Mouse (Mus musculus): ENCODE results near the gene Psmf1. TPM values are rescaled to one million over a fixed set of nuclear protein-coding genes. Genes with fewer than 3 reads are reported as not detected.
A peak's percentile ranks its signal among the peaks of the same experiment; 100 is the strongest.

The Psmf1 gene
- polyA plus RNA-seq, 1 experiment from 2014 or later, result 39.0 TPM

- H3K4me3 ChIP-seq (replicated peaks), result no peak overlapping the region
- H3K36me3 ChIP-seq, result peaks cover 27% of the 10 kb centered on the region
- no peak for ATAC-seq (ENCODE audit: insufficient read depth, low FRiP score, low read depth)
- H3K9ac ChIP-seq, result no peak overlapping the region
- no peak overlapping the region for H3K27ac ChIP-seq
- H3K9me3 ChIP-seq, result no peaks in the 10 kb centered on the region
- H3K4me2 ChIP-seq, result no peak overlapping the region
- H3K27me3 ChIP-seq (replicated peaks), result no peaks in the 10 kb centered on the region
- WGBS, result 83% methylated on average over 2 of the region's 2 CpGs
- H3K4me1 ChIP-seq, result no peaks in the 10 kb centered on the region
Measured at GRCm38 (mm10) chr2:151724094-151724493, 19.9 kb downstream of the Psmf1 start.

DNA sequence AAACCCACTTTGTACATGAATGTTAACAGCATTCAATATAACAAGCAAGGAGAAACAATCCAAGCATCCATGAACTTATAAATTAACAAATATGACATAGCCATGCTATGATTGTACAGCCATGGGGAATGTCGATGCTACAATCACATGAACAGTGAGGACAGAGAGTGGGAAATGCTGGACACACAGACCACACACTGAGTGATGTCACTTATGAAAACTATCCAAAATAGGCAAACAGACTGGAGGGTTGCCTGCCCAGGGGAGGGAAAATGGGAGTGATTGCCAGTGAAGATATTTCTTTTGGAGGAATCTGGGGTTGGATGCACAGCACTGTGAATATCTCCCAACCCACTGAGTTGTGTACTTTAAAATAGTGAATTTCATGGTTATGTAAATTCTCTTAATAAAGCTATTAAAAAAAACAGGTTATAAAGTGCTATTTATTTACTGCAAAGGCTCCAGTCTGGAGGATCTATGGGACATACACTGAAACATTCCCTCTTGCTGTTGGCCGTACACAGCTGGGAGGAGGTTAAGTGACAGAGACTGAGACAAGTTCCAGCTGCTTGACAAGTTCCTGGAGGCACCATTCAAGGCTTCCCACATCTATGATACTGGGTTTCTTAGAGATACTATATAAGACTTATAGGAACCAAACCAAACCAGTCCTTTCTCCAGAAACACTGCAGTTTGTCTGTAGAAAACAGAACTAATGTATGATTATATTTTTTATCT lies 27.5 kb downstream of the Psmf1 start:
- Histone ChIP-seq H3K4me3 (replicated peaks) (no peak overlapping the region), H3K4me1 (no peaks in the 10 kb centered on the region), H3K27me3 (replicated peaks) (no peaks in the 10 kb centered on the region), H3K36me3 (peaks cover 27% of the 10 kb centered on the region), H3K4me2 (no peak overlapping the region), H3K9ac (no peak overlapping the region), H3K9me3 (no peaks in the 10 kb centered on the region), H3K27ac (no peak overlapping the region)
- no peak for ATAC-seq (ENCODE audit: insufficient read depth, low FRiP score, low read depth)
- WGBS, result 65% methylated on average over 2 of the region's 2 CpGs

DNA sequence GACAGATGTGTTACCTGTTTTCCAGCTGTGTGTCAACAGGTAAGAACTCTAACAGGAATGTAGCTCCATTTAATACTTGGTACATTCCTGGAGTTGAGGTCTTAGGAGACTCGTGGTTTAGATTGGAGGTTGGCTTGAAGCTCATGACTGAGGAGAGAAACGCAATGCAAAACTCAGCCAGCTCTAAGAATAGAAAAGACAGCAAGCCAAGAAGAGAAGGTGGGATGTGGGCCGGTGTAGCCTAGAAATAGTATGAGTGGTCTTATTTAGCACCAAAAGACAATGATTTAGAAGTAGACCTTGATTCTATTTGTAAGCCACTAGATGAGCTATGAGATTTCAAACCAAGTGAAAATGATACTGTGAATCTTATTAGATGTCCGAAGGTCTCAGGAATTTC lies 28.5 kb downstream of the Psmf1 start:
- H3K36me3 ChIP-seq, result peaks cover 20% of the 10 kb centered on the region
- ATAC-seq (ENCODE audit: insufficient read depth, low FRiP score, low read depth), result no peak
- no peak overlapping the region for H3K27ac ChIP-seq
- H3K9ac ChIP-seq, result no peak overlapping the region
- H3K4me1 ChIP-seq, result no peaks in the 10 kb centered on the region
- no peaks in the 10 kb centered on the region for H3K27me3 ChIP-seq (replicated peaks)
- no peak overlapping the region for H3K4me3 ChIP-seq (replicated peaks)
- no peaks in the 10 kb centered on the region for H3K9me3 ChIP-seq
- WGBS, result 93% methylated on average over 4 of the region's 4 CpGs
- H3K4me2 ChIP-seq, result no peak overlapping the region

DNA sequence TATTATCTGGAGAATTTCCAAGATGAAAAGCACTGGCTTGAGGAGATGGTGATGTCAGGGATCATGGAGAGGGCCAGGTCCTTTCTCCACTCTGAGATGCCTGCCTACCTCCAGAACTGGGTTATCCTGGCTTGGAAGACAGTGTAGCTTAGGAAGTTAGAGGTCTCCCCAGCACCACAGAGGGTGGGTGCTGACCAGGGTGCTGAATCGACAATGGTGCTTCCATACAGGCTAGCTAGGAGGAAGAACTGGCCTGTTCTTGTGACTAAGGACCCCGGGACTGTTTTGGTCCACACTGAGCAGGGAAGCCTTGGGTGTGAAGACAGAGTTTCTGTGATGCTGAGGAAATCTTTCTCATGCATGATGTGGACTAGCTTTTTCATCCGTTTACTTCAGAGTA lies 31.3 kb downstream of the Psmf1 start:
- H3K4me1 ChIP-seq, result no peaks in the 10 kb centered on the region
- H3K4me3 ChIP-seq (replicated peaks), result no peak overlapping the region
- no peak overlapping the region for H3K27ac ChIP-seq
- H3K9ac ChIP-seq, result no peak overlapping the region
- H3K36me3 ChIP-seq, result peaks cover 6% of the 10 kb centered on the region
- no peak overlapping the region for H3K4me2 ChIP-seq
- no peaks in the 10 kb centered on the region for H3K27me3 ChIP-seq (replicated peaks)
- WGBS, result 29% methylated on average over 3 of the region's 3 CpGs
- no peak for ATAC-seq (ENCODE audit: insufficient read depth, low FRiP score, low read depth)
- H3K9me3 ChIP-seq, result no peaks in the 10 kb centered on the region

- ATAC-seq (ENCODE audit: insufficient read depth, low FRiP score, low read depth), result peak; percentile 17; the same call in 1 of the 2 replicates
- WGBS, result 2% methylated on average over 17 of the region's 17 CpGs
Measured at GRCm38 (mm10) chr2:151702851-151703190, 41.2 kb downstream of the Psmf1 start.

GRCm38 (mm10) chr2:151702146-151702850 lies 41.7 kb downstream of the Psmf1 start:
- H3K4me3 ChIP-seq (replicated peaks), result peak overlapping the region; percentile 58
- no peaks in the 10 kb centered on the region for H3K9me3 ChIP-seq
- H3K4me1 ChIP-seq, result peaks cover 11% of the 10 kb centered on the region
- H3K4me2 ChIP-seq, result peak overlapping the region; percentile 99
- H3K36me3 ChIP-seq, result no peaks in the 10 kb centered on the region
- peaks cover 39% of the 10 kb centered on the region for H3K27me3 ChIP-seq (replicated peaks)
- WGBS, result 1% methylated on average over 56 of the region's 97 CpGs
- H3K27ac ChIP-seq, result no peak overlapping the region
- peak; percentile 83 for ATAC-seq (ENCODE audit: insufficient read depth, low FRiP score, low read depth)
- peak overlapping the region; percentile 41 for H3K9ac ChIP-seq

More at GRCm38 (mm10) chr2:151702851-151703190, 41.2 kb downstream of the Psmf1 start:
- H3K36me3 ChIP-seq, result no peaks in the 10 kb centered on the region
- H3K9ac ChIP-seq, result no peak overlapping the region
- H3K9me3 ChIP-seq, result no peaks in the 10 kb centered on the region
- peaks cover 39% of the 10 kb centered on the region for H3K27me3 ChIP-seq (replicated peaks)
- peaks cover 11% of the 10 kb centered on the region for H3K4me1 ChIP-seq
- H3K4me2 ChIP-seq, result peak overlapping the region; percentile 99
- peak overlapping the region; percentile 58 for H3K4me3 ChIP-seq (replicated peaks)
- no peak overlapping the region for H3K27ac ChIP-seq

DNA sequence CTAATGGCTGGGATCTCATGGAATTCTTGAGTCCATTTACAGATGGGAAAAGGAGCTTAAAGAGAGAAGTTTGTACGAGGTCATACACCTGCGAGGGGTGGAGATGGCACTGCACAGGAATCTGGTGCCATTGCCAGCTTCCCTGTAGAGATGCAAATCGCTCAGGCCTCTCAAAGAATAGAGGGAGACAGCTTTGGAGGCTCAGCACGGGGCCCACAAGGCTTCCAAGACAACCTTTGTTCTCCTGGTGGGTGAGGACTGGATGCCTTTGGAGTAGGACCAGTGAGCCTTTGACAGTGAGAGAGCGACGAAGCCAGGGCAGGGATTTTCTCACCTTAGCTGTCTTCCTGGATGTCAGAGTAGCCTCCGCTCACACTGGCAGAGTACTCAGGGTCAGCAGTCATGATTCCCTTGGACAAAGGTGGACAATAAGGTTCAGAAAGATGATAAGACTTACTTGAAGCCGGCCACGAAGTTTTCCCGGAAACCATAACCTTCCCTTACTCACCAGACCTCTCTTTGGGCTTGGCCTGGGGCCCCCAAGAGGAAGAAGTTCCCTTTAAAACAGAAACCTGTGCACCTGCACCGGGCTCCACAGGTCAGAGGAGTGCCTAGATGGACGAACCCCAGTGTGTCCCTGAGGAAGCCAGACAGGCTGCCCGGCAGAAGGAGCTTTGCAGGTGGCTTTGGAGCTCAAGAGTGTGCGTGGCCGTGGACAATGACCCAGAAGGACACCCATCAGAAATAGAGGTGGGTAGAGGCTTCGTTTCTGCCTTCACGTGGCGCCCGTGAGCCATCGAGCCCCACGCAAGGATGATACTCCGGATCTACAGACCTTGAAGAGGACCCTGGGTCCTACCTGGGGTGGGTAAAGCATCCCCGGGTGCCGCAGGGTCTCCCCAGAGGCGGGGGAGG lies 42.5 kb downstream of the Psmf1 start, which contains the start of gene Tmem74b:
TSS of gene Tmem74b (plus strand) at position 778 of the 915 bp plus-strand sequence.
- Histone ChIP-seq H3K4me1 (peaks cover 11% of the 10 kb centered on the region), H3K4me3 (replicated peaks) (peak within 1 kb of the TSS; percentile 58), H3K4me2 (peak within 1 kb of the TSS; percentile 99), H3K27me3 (replicated peaks) (peaks cover 39% of the 10 kb centered on the region), H3K27ac (no peak within 1 kb of the TSS), H3K9me3 (no peaks in the 10 kb centered on the region), H3K36me3 (no peaks in the 10 kb centered on the region), H3K9ac (peak within 1 kb of the TSS; percentile 41)
- WGBS, result 7% methylated on average over 25 of the region's 25 CpGs
- no peak for ATAC-seq (ENCODE audit: insufficient read depth, low FRiP score, low read depth)

- no peaks in the 10 kb centered on the region for H3K9me3 ChIP-seq
- no peaks in the 10 kb centered on the region for H3K27me3 ChIP-seq (replicated peaks)
- no peaks in the 10 kb centered on the region for H3K36me3 ChIP-seq
- H3K9ac ChIP-seq, result no peak overlapping the region
- ATAC-seq (ENCODE audit: insufficient read depth, low FRiP score, low read depth), result no peak
- H3K4me2 ChIP-seq, result no peak overlapping the region
- no peak overlapping the region for H3K27ac ChIP-seq
- no peak overlapping the region for H3K4me3 ChIP-seq (replicated peaks)
- no peaks in the 10 kb centered on the region for H3K4me1 ChIP-seq
- WGBS, result 80% methylated on average over 4 of the region's 4 CpGs
Measured at GRCm38 (mm10) chr2:151682976-151683375, 61.0 kb downstream of the Psmf1 start.

DNA sequence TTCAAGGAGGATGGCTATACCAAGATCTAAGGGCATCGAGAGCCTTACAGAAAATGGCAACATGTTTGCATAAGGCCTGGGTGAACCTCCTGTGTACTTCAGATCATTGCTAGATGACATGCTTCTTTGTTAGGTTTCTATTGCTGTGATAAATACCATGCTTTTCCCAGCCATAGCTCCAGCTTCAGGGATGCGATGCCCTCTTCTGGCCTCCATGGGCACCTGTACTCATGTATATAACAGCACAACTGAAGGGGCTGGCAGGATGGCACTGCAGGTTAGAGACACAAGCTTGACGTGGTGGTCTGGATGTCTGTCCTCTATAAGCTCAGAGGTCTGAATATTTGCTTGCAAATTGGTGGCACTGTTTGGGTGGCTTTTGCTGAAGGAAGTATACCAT lies 61.6 kb downstream of the Psmf1 start:
- Histone ChIP-seq H3K4me1 (no peaks in the 10 kb centered on the region), H3K4me2 (no peak overlapping the region), H3K27ac (no peak overlapping the region), H3K9me3 (no peaks in the 10 kb centered on the region), H3K36me3 (no peaks in the 10 kb centered on the region), H3K4me3 (replicated peaks) (no peak overlapping the region), H3K9ac (no peak overlapping the region), H3K27me3 (replicated peaks) (no peaks in the 10 kb centered on the region)
- no peak for ATAC-seq (ENCODE audit: insufficient read depth, low FRiP score, low read depth)
- 59% methylated on average over 3 of the region's 3 CpGs for WGBS

- Histone ChIP-seq H3K4me2 (no peak overlapping the region), H3K27me3 (replicated peaks) (no peaks in the 10 kb centered on the region), H3K4me1 (no peaks in the 10 kb centered on the region), H3K4me3 (replicated peaks) (no peak overlapping the region), H3K9ac (no peak overlapping the region), H3K36me3 (no peaks in the 10 kb centered on the region), H3K27ac (no peak overlapping the region), H3K9me3 (no peaks in the 10 kb centered on the region)
- 59% methylated on average over 2 of the region's 2 CpGs for whole genome bisulfite sequencing
- no peak for ATAC-seq (ENCODE audit: insufficient read depth, low FRiP score, low read depth)
Measured at GRCm38 (mm10) chr2:151676234-151676633, 67.8 kb downstream of the Psmf1 start.

- Histone ChIP-seq H3K4me1 (0 out of 2 replicates have a peak, but pooled peaks cover 5% of the 10 kb centered on the region), H3K9ac (no peak overlapping the region), H3K9me3 (no peaks in the 10 kb centered on the region), H3K4me3 (replicated peaks) (no peak overlapping the region), H3K4me2 (no peak overlapping the region), H3K36me3 (no peaks in the 10 kb centered on the region), H3K27ac (no peak overlapping the region), H3K27me3 (replicated peaks) (0 out of 2 replicates have a peak, but pooled peaks cover 3% of the 10 kb centered on the region)
- 48% methylated on average over 1 of the region's 1 CpGs for WGBS
- no peak for ATAC-seq (ENCODE audit: insufficient read depth, low FRiP score, low read depth)
Measured at GRCm38 (mm10) chr2:151670968-151671329, 73.0 kb downstream of the Psmf1 start.
